Mouse (Mus musculus) bone marrow, adult 2 months (tissue): ENCODE measurements around the gene Sypl. TPM values are rescaled to one million over a fixed set of nuclear protein-coding genes. Genes with fewer than 3 reads are reported as not detected.

ENCODE experiments used
- H3K27ac ChIP-seq: fragments of 200-500 bp; 2 replicates; pipeline ENCODE4 v1.5.1; 2012; ENCODE audit warnings: low read depth, mild to moderate bottlenecking, control low read depth, inconsistent platforms, low read length; ENCODE audit not compliant: control insufficient read depth, poor library complexity, insufficient read depth
- H3K4me1 ChIP-seq: fragments of 200-500 bp; 2 replicates; pipeline ENCODE4 v1.6.1; 2011; ENCODE audit warnings: low read length; ENCODE audit not compliant: control insufficient read depth, insufficient read depth
- H3K4me3 ChIP-seq: fragments of 200-500 bp; replicated peaks from 2 replicates; pipeline ENCODE3; 2011; ENCODE audit warnings: mild to moderate bottlenecking, low read depth, low read length, control low read depth; ENCODE audit not compliant: control insufficient read depth
- CTCF ChIP-seq: fragments of 200-500 bp; IDR thresholded peaks from 2 replicates; pipeline ENCODE4 v1.5.1; 2011; ENCODE audit warnings: low read length, control low read depth; ENCODE audit not compliant: control insufficient read depth, insufficient read depth
- POLR2A ChIP-seq: fragments of 200-500 bp; IDR thresholded peaks from 2 replicates; pipeline ENCODE4 v1.6.1; 2011; ENCODE audit warnings: low read depth, mild to moderate bottlenecking, control low read depth, low read length, borderline replicate concordance; ENCODE audit not compliant: control insufficient read depth
- WGBS: fragments of 180-500 bp; shearing (Covaris S2); methylation state at CpG from one replicate; pipeline ENCODE4 v1.1.7; 2018; 5-methylcytosine and 5-hydroxymethylcytosine counted together
- polyA plus RNA-seq: library from polyadenylated mRNA; stranded (reverse); fragments of >200 nt; gene quantifications from 2 replicates; pipeline ENCODE4 v1.2.4, GENCODE M21; 2011; ENCODE audit warnings: low replicate concordance; ENCODE audit not compliant: missing spikeins, insufficient read depth, insufficient read length

Gene Sypl
- polyA plus RNA-seq, 1 experiment: 25.4 TPM

- Histone ChIP-seq H3K4me1 (no peaks in the 10 kb centered on the region), H3K4me3 (no peak overlapping the region), H3K27ac (no peak overlapping the region)
- TF ChIP-seq CTCF (no peak), POLR2A (no peak)
- 88% methylated on average over 13 of the region's 13 CpGs for WGBS
Measured at GRCm38 (mm10) chr12:33028708-33029107, 75.0 kb downstream of the Sypl start.

Other genes starting within 250 kb of the Sypl start
- gene Nampt, start 134.3 kb upstream of the Sypl start, polyA plus RNA-seq: 7.6 and 22.4 TPM in 2 replicates
- gene Cdhr3, start 139.0 kb downstream of the Sypl start, polyA plus RNA-seq: not detected in 2 replicates
- gene Atxn7l1, start 193.8 kb downstream of the Sypl start, polyA plus RNA-seq: 34.4 and 52.4 TPM in 2 replicates